Mouse (Mus musculus): Measurements from ENCODE around the gene Mndal. TPM values are rescaled to one million over a fixed set of nuclear protein-coding genes. Genes with fewer than 3 reads are reported as not detected.
"Not testable (repeated sequence)": the region's sequence is repeated elsewhere in the genome, so short reads cannot be mapped to it uniquely, and the experiment has no call there.

Gene Mndal
- 0.67 and 0.74 TPM in 2 replicates for polyA plus RNA-seq (2016; fragmentation: Nextera tagmentation; extraction: Ambion mirVana)

- H3K27ac ChIP-seq; H3K9ac ChIP-seq; H3K4me2 ChIP-seq (replicated peaks); H3K36me3 ChIP-seq; ATAC-seq (ENCODE audit: insufficient number of reproducible peaks, insufficient read depth, low FRiP score, low TSS enrichment); H3K9me3 ChIP-seq; H3K4me3 ChIP-seq; H3K27me3 ChIP-seq; H3K4me1 ChIP-seq: not testable (repeated sequence)
- WGBS = 69% methylated on average over 3 of the region's 3 CpGs
These were observed at the start of gene Mndal, which contains the start of gene Ifi203 for GRCm38 (mm10) chr1:173941924-173942779. Mndal (minus strand) TSS chr1:173942491. Ifi203 (minus strand) TSS chr1:173942672.

- H3K27ac ChIP-seq; H3K27me3 ChIP-seq; H3K4me2 ChIP-seq (replicated peaks); H3K9ac ChIP-seq; H3K9me3 ChIP-seq; H3K4me1 ChIP-seq; H3K36me3 ChIP-seq; ATAC-seq (ENCODE audit: insufficient number of reproducible peaks, insufficient read depth, low FRiP score, low TSS enrichment); H3K4me3 ChIP-seq: not testable (repeated sequence)
- WGBS = 75% methylated on average over 6 of the region's 6 CpGs
These were observed 40.5 kb upstream of the Mndal start, which contains the start of gene Ifi202b for GRCm38 (mm10) chr1:173982694-173983305. Ifi202b (minus strand) TSS chr1:173982744.

DNA sequence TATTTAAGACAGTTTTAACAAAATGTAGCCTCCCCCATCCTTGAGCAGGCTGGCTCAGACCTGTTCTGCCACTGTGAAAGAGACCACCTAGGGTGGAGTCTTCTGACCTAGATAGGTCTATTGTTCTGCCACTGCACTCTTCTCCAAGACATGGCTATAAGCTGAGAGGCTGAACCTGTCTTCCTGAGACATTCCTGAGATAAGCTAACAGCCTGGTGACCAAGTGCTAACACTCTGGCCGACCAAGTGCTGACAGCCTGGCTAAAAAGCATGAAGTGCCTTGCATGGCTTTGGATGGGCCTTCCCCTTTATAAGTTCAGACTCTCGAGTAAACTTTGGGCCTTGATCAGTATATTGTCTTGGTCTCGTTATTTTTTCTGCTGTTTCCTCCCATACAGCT, 38.7 kb upstream of the Mndal start:
- not testable (repeated sequence) for H3K9ac ChIP-seq; H3K9me3 ChIP-seq; H3K4me3 ChIP-seq; H3K4me1 ChIP-seq; H3K36me3 ChIP-seq; ATAC-seq (ENCODE audit: insufficient number of reproducible peaks, insufficient read depth, low FRiP score, low TSS enrichment); H3K4me2 ChIP-seq (replicated peaks); H3K27ac ChIP-seq; H3K27me3 ChIP-seq
- 59% methylated on average over 3 of the region's 3 CpGs for WGBS

GRCm38 (mm10) chr1:173977622-173978021, 35.3 kb upstream of the Mndal start:
- Histone ChIP-seq H3K27me3 (no peaks in the 10 kb centered on the region), H3K4me3 (no peak overlapping the region), H3K4me1 (no peaks in the 10 kb centered on the region), H3K27ac (no peak overlapping the region), H3K4me2 (replicated peaks) (no peak overlapping the region), H3K36me3 (no peaks in the 10 kb centered on the region), H3K9ac (no peak overlapping the region), H3K9me3 (no peaks in the 10 kb centered on the region)
- no peak for ATAC-seq (ENCODE audit: insufficient number of reproducible peaks, insufficient read depth, low FRiP score, low TSS enrichment)

GRCm38 (mm10) chr1:173973111-173973510, 30.8 kb upstream of the Mndal start:
- Histone ChIP-seq H3K4me1 (no peaks in the 10 kb centered on the region), H3K27me3 (no peaks in the 10 kb centered on the region), H3K27ac (no peak overlapping the region), H3K9ac (no peak overlapping the region), H3K9me3 (no peaks in the 10 kb centered on the region), H3K4me3 (no peak overlapping the region), H3K36me3 (no peaks in the 10 kb centered on the region), H3K4me2 (replicated peaks) (no peak overlapping the region)
- no peak for ATAC-seq (ENCODE audit: insufficient number of reproducible peaks, insufficient read depth, low FRiP score, low TSS enrichment)

DNA sequence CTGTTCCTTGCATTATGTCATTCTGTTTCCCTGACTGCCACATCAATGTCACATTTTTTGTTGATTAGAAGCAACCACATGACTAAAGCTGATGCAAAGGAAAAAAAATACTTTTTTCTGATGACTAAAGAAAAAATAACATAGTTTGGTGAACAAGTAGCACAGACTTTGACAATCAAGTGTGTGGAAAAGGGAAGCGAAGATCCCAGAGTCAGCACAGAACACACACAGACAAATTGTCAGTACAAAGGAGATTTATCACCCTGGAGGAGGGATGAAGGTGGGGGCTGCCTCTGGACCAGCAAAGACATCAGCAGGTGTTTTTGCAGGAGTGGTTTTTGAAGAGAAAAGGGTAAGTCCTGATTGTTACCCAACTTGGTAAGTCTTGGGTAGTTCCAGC, 19.2 kb upstream of the Mndal start:
- not testable (repeated sequence) for H3K4me1 ChIP-seq; H3K9me3 ChIP-seq; H3K27me3 ChIP-seq; H3K4me2 ChIP-seq (replicated peaks); H3K4me3 ChIP-seq; H3K9ac ChIP-seq; H3K36me3 ChIP-seq; ATAC-seq (ENCODE audit: insufficient number of reproducible peaks, insufficient read depth, low FRiP score, low TSS enrichment); H3K27ac ChIP-seq
- WGBS = 88% methylated on average over 1 of the region's 1 CpGs

GRCm38 (mm10) chr1:173959998-173960397, 17.7 kb upstream of the Mndal start:
- not testable (repeated sequence) for H3K4me3 ChIP-seq; H3K4me2 ChIP-seq (replicated peaks); H3K9ac ChIP-seq; H3K27me3 ChIP-seq; H3K4me1 ChIP-seq; H3K9me3 ChIP-seq; ATAC-seq (ENCODE audit: insufficient number of reproducible peaks, insufficient read depth, low FRiP score, low TSS enrichment); H3K36me3 ChIP-seq; H3K27ac ChIP-seq
- 76% methylated on average over 3 of the region's 3 CpGs for WGBS

DNA sequence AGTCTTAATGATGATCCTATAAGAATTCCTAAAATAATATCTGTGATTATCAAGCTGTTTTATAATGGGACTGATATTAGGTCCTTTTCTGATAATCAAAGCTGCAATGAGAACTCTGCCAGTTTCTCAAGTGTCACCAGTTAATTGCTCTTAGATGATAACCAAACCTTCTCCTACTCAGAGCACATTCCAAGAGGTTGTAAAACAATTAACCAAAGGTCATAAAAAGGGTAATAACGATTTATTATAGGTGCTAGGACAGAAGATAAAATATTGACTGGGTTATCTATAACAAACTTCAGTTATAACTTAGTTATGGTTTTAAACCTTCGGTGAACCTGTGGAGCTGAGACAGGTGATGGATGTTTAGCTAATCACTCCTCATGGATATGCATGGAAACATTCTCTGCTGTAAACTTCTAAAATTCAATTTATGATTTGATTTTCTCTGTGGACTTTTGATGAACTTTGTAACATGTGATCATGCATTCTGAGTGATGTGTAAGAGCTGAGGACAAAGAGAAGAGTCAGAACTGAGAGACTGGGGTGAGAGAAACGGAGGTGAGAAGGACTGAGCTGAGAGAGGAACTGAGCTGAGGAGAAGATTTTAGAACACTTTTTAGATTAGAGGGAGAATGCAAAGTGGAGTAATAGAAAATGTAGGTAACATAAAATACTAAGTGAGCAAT, 13.7 kb upstream of the Mndal start:
- not testable (repeated sequence) for H3K4me2 ChIP-seq (replicated peaks); H3K4me3 ChIP-seq; H3K9ac ChIP-seq; H3K4me1 ChIP-seq; ATAC-seq (ENCODE audit: insufficient number of reproducible peaks, insufficient read depth, low FRiP score, low TSS enrichment); H3K9me3 ChIP-seq; H3K36me3 ChIP-seq; H3K27ac ChIP-seq; H3K27me3 ChIP-seq
- 72% methylated on average over 3 of the region's 3 CpGs for WGBS

- Histone ChIP-seq H3K27ac (no peak overlapping the region), H3K4me3 (no peak overlapping the region), H3K9me3 (no peaks in the 10 kb centered on the region), H3K9ac (no peak overlapping the region), H3K4me2 (replicated peaks) (no peak overlapping the region), H3K4me1 (no peaks in the 10 kb centered on the region), H3K36me3 (no peaks in the 10 kb centered on the region), H3K27me3 (no peaks in the 10 kb centered on the region)
- no peak for ATAC-seq (ENCODE audit: insufficient number of reproducible peaks, insufficient read depth, low FRiP score, low TSS enrichment)
- 78% methylated on average over 2 of the region's 2 CpGs for whole genome bisulfite sequencing
These were observed 12.9 kb upstream of the Mndal start for GRCm38 (mm10) chr1:173955071-173955796.

DNA sequence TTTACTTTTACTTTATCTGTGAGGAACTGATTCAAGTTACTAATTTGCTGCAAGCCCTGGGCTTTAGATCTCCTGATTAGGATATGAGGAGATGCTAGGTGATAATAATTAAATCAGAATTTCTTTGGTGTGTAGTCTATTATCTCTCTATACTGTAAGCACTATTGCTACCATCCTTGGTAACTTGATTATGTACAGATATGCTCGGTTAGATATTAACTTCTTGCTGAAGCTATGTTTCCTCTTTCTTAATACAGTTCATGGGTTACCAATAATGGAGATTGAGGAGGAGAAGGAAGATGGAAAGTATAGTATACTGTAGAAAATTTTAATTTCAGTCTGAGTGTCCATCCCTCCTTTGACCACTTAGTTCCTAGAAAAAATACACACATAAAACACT, 11.3 kb upstream of the Mndal start:
- Histone ChIP-seq H3K4me2 (replicated peaks) (no peak overlapping the region), H3K9me3 (no peaks in the 10 kb centered on the region), H3K4me1 (no peaks in the 10 kb centered on the region), H3K9ac (no peak overlapping the region), H3K27me3 (no peaks in the 10 kb centered on the region), H3K4me3 (no peak overlapping the region), H3K27ac (no peak overlapping the region), H3K36me3 (no peaks in the 10 kb centered on the region)
- WGBS = 90% methylated on average over 1 of the region's 1 CpGs
- ATAC-seq (ENCODE audit: insufficient number of reproducible peaks, insufficient read depth, low FRiP score, low TSS enrichment) = no peak

DNA sequence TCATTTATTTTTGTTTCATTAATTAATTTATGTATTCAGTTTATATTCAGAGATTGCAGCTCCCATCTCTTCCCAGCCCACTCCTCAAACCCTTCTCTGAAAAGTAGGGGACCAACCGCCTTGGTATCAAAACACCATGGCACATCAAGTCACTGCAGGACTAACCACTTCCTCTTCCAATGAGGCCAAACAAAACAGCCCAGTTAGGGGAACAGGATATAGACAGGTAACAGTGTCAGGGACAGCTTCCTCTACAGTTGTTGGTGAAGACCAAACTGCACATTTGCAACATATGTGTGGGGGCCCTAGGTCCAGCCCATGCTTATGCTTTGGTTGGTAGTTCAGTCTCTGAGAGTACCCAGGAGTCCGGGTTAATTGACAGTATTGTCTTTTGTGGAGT, 6.8 kb upstream of the Mndal start:
- not testable (repeated sequence) for H3K9ac ChIP-seq; H3K36me3 ChIP-seq; H3K9me3 ChIP-seq; ATAC-seq (ENCODE audit: insufficient number of reproducible peaks, insufficient read depth, low FRiP score, low TSS enrichment); H3K27ac ChIP-seq; H3K4me2 ChIP-seq (replicated peaks); H3K4me3 ChIP-seq; H3K4me1 ChIP-seq; H3K27me3 ChIP-seq
- 84% methylated on average over 2 of the region's 2 CpGs for WGBS

GRCm38 (mm10) chr1:173942780-173943066, 432 bp upstream of the Mndal start:
- not testable (repeated sequence) for H3K4me3 ChIP-seq; H3K9ac ChIP-seq; H3K9me3 ChIP-seq; H3K36me3 ChIP-seq; H3K4me2 ChIP-seq (replicated peaks); ATAC-seq (ENCODE audit: insufficient number of reproducible peaks, insufficient read depth, low FRiP score, low TSS enrichment); H3K27ac ChIP-seq; H3K4me1 ChIP-seq; H3K27me3 ChIP-seq
